Mouse (Mus musculus): ENCODE measurements around the gene Ccdc185.

Gene Ccdc185

DNA sequence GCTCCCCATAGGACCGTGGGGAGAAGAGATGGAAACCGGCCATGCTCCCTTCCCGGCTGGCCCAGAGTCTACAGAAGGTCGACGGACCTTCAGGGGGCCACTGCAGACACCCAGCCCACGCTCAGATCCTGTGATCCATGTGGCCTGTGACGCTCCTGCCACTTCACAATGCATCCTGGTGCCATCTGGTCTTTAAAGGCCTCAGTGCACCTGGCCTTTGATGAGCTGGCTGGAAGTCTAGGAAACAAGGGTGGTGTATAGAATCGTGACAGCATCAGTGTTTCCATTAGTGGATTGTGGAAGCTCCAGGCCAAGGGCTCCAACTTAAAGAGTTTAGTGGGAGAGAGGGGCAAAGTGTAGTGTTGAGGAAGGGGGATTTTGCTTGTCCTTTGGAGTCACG, at the start of gene Ccdc185:
Gene Ccdc185, minus strand, starts transcription at position 101 of the 400 bp plus-strand sequence.
- ChIA-PET CTCF (interaction anchor here in 2 of 4 experiments (0.6 to 1.2 kb wide), 2 partner anchors 140 to 189 kb away, joined by 3 to 6 read pairs; no protein-coding TSS in a partner anchor), POLR2A (interaction anchor here in 1 of 4 experiments (0.6 kb wide), 1 partner anchor 1068 kb away, joined by 6 read pairs; no protein-coding TSS in a partner anchor)

DNA sequence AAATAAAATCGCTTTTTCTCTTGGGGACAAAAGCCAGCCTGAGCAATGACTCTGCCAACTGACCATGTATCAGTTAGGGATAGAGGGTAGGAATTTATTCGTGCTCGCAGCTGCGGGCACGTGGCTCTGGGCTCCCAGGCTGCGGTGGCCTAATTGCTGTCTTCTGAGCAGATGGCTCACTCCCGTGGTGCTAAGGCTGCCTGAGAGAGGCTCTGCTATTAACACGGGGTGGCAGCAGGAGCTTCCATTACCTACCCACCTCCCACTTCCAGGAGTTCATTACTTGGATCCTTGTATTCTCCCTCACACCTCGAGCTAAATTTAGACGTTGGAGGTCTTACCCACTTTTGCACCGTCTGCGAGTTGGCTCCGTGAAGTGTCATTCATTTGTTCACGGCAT, 48.1 kb upstream of the Ccdc185 start:
- CTCF ChIA-PET, result interaction anchor here in 1 of 4 experiments (1.2 kb wide), 1 partner anchor 166 kb away, joined by 3 read pairs; no protein-coding TSS in a partner anchor
- POLR2A ChIA-PET, result no interaction called here

DNA sequence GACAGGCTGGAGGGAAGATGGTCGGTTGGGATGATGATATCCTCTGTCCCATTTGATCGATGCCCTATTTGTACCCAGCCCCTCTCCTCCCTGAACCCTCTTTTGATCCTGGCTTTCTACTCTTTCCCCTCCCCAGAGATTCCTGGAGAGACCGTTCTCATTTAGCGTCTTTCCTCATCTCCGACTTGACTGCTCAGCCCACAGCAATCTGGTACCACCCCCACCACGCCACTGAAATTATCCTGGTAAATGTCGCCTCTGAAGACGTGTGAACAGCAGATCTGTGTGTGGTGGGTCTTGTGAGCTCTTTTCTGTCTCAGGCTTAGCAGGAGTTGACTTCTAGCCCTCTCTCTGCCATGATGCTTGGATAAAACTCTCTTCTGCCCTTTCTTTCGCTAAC, 45.6 kb upstream of the Ccdc185 start:
- POLR2A ChIA-PET, result no interaction called here

DNA sequence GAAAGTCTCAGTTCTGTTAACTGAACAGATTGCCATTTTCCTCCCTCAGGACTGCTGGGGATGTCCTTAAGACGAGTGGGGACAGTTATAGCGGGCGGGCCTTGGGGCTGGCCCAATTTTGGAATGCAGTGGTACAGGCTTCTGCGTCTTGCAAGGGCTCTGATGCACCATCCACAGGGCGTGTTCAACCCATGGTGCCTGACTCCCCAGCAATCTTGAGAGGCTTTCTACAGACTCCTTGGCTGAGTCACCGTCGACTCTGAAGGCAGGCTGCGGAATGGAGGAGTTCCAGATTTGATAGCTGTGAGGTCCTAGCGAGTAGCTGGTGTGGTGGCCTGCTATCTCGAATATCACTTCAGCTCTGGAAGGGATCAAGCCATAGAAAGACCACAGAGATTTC, 45.2 kb upstream of the Ccdc185 start:
- CTCF ChIA-PET, result interaction anchor here in 2 of 4 experiments (1.4 to 2.4 kb wide), 2 partner anchors 58 to 234 kb away, joined by 3 to 7 read pairs; no protein-coding TSS in a partner anchor
- POLR2A ChIA-PET, result no interaction called here

More for the DNA sequence above, 45.6 kb upstream of the Ccdc185 start:
- CTCF ChIA-PET, result interaction anchor here in 1 of 4 experiments (1.4 kb wide), 1 partner anchor 57 kb away, joined by 3 read pairs; no protein-coding TSS in a partner anchor

DNA sequence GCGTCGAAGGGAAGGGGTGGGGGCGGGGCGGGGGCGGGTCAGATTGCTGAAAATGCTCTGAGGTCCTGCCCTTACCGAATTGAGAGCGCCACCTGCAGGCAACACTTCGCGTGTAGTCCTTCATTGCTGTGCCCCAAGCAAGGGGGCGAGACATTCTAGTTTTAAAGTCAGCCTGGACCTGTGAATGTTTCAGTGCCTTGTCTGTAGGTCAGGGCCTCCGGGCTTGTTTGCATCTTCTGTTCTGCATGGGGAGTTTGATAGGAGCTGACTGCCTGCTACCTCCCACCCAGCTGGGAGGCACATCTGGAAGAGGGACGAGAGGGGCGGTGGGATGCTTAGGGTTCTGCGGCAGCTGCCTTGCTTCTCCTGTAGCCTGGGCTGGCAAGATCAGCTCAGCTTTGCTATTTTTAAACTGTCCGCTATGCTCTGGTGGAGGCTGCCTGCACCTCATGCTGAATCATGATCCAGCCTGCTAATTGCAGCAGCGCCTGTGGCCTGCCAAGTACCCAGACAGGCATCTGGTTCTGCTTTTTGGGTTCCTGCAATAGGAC, 43.6 kb upstream of the Ccdc185 start:
- CTCF ChIA-PET, result interaction anchor here in 3 of 4 experiments (0.5 to 2.4 kb wide), 9 partner anchors 13 to 757 kb away, joined by 3 to 8 read pairs (median 5); no protein-coding TSS in a partner anchor
- POLR2A ChIA-PET, result no interaction called here

DNA sequence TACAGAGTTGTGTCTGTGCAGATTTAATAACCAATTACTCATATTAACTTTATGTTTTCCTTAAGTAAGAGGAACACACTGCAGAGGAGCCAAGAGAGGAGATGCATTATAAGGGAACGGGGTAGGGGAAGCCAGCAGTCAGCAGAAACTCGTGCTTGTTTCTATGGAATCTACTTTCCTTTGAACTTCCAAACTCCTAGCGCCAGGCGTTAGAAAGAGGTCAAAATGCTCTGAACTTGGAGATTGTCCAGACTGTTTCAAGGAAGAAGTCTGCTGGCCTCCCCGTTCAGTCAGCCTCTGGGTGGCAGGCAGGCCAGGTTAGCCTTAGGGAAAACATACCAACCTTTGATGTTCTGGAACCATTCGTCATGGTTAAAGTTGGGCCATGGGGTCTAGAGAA, 39.9 kb upstream of the Ccdc185 start:
- ChIA-PET POLR2A (interaction anchor here in 1 of 4 experiments (1.5 kb wide), 1 partner anchor 22 kb away, joined by 3 read pairs; no protein-coding TSS in a partner anchor), CTCF (no interaction called here)

DNA sequence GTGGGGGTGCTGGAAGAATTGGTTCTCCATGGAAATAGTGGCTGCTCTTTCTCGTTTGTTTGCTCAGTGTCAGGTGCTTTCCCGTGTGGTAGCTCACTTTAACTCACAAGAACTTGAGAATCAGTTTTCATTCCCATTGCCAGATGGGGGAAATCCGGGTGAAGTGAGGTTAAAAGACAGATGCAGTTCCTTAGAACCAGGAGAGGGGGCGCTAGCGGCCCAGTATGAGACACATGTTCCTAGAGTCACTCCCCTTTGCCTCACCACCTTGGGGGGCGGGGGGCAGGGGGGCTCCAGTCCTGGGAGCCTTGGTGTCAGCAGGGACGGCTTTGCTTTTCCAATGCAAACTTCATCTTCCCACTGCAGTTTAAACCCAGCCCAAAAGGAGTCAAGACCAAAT, 38.0 kb upstream of the Ccdc185 start:
- CTCF ChIA-PET, result interaction anchor here in 2 of 4 experiments (0.7 to 1.8 kb wide), 2 partner anchors 173 to 1237 kb away, joined by 3 to 4 read pairs; no protein-coding TSS in a partner anchor

DNA sequence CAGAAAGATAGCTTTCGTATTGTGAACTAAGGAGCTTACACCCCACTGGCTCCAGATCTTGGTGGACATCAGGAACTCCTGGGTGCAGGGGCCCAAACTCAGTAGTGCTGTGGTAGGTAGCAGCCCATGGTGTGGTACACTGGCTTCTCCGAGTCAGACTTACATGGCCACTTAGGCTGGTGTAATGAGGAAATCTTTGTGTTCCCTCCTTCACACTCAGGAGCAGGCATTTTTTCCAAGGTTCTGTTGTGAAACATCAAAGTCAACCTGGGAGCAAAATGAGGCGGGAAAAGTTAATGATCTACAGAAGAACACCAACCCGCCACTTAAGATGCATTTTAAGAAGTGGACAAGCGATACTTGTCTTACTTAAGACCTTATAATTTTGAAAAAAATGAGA, 36.5 kb upstream of the Ccdc185 start:
- CTCF ChIA-PET, result no interaction called here
- POLR2A ChIA-PET, result no interaction called here

More for the DNA sequence above, 38.0 kb upstream of the Ccdc185 start:
- POLR2A ChIA-PET, result interaction anchor here in 1 of 4 experiments (0.6 kb wide), 1 partner anchor 278 kb away, joined by 4 read pairs; no protein-coding TSS in a partner anchor

DNA sequence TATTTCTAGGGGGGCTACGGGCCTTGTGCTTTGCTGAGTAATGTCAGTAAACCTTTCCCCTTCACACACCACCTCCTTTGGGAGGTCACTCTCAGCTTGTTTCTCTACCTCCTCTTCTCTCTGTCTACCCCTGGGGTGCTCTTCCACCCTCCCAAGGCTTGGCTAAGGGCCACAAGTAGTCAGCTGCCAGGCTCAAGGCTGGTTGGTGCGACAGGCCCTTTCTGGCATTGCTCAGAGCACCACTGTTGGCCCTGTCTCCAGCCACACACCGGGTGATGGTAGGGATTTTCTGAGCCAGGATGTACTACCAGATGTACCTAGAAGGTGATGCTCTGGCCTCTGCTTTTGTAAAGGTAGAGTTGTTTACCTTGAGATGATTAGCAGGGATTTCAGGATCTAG, 35.8 kb upstream of the Ccdc185 start:
- CTCF ChIA-PET, result no interaction called here
- POLR2A ChIA-PET, result no interaction called here

DNA sequence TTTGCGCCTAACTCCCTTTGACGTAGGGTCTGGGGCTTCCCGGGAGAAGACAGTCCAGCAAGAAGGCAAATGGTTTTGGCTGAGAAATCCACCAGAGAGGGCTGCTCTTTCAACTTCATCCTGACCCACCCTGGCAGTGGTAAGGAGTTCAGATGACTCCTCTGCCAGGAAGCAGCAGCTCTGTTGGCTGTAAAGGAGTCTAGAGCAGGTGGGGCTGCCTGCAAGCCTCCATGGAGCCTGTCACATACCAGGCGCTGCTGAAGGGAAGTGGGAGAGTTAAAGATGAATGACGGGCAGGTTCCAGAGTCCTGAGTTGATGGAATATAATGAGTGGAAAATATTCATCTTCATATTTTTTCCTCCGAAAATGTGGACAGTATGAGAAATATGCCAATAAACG, 34.8 kb upstream of the Ccdc185 start:
- CTCF ChIA-PET, result no interaction called here

DNA sequence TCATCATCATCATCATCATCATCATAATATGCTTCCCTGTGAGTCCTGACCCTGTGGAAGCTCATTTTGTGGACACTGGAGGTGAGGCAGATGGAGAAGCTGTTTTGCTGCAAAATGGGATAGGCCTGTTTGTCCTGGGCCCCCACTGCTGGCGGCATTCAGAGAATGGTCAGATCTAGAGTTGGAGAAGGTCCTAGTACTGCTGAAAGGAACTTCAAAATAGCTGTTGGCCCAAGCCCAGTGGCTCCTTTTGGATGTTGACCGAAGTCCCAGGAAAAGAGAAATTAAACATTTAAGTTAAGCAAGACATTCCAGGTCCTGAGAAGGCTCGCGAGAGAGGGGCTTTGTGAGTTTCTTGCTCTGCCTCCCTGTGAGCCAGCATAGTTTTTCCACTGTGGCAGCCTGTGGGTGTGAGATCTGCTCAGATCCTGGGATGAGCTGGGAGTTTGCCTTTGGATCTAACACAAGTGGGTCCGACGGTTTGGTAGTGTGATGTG, 30.1 kb upstream of the Ccdc185 start:
- POLR2A ChIA-PET, result interaction anchor here in 1 of 4 experiments (1.5 kb wide), 1 partner anchor 15 kb away, joined by 5 read pairs; the partner anchor contains the start of gene Susd4
- CTCF ChIA-PET, result interaction anchor here in 1 of 4 experiments (1.4 kb wide), 1 partner anchor 13 kb away, joined by 5 read pairs; no protein-coding TSS in a partner anchor

More for the DNA sequence above, 34.8 kb upstream of the Ccdc185 start:
- POLR2A ChIA-PET, result no interaction called here

DNA sequence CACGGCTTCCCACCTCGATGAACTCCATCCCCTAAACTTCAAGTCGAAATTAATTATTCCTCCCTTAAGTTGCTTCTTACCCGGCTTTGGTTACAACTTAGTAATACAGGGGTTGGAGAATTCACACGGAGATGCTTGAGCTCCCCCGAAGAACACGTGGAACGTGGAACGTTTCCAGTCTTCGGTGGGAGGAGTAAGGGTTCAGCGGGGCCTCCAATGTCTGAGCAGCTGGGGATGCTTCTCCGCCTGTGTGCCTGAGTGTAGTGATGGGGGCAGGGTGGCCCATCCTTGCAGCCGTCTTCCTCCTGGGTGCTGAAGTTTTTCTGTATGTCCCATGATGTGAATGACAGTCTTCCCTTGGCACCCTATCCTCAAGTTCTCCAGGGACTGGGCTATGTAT, 29.2 kb upstream of the Ccdc185 start:
- POLR2A ChIA-PET, result interaction anchor here in 2 of 4 experiments (0.6 to 1.6 kb wide), 2 partner anchors 14 to 193 kb away, joined by 3 to 5 read pairs; partner anchors contain the start of gene Susd4 (in 1 of the 2)
- CTCF ChIA-PET, result interaction anchor here in 2 of 4 experiments (0.6 to 0.7 kb wide), 2 partner anchors 18 to 588 kb away, joined by 3 to 7 read pairs; no protein-coding TSS in a partner anchor

DNA sequence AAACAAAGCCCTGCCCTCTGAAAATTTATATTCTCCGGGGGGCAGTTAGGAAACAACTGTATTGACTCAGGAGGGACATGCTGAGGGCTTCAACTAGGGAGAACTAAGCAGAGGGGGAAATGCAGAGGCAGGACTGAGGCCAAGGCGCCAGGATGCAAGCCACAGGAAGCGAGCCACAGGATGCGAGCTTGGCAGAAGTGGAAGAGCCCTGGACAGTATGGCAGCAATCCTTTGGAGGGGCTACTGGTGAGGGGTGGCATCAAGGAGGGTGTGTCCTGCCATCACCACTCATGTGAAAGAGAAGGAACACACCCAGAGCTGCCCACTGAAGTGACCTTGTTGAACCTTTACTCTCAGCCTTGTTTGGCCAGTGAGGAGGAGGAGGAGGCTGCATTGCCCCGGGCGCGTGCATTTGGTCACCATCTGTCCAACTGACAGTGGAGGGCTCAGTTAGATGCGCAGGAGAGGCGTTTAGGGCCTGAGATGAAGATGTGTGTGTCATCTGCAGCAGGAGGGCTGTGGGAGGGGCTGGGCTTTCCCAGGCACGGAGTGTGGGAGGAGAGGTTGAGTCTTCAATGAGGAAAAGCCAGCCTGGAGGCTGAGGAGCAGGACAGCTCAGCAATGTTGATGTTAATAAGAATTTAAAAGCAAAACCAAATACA, 27.9 kb upstream of the Ccdc185 start:
- CTCF ChIA-PET, result no interaction called here
- POLR2A ChIA-PET, result interaction anchor here in 1 of 4 experiments (1.6 kb wide), 1 partner anchor 13 kb away, joined by 5 read pairs; the partner anchor contains the start of gene Susd4

DNA sequence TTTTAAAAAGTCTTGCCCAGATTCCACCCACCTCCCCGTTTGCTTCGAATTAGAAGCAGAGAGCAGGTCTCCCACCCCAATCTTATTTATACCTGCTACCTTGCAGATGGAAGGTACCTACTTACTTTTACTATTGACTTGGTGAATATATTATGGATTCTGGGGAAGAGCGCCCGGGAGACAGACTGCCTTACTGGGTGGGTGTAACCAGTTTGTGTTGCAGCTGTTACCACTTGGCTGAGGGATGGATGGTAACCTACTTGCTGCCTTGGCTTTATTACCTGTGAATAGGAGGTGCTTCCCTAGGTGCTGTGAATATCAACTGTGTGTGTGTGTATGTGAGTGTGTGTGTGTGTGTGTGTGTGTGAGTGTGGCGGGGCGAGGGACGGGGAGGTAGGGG, 26.6 kb upstream of the Ccdc185 start:
- POLR2A ChIA-PET, result no interaction called here
- CTCF ChIA-PET, result interaction anchor here in 1 of 4 experiments (0.6 kb wide), 1 partner anchor 188 kb away, joined by 4 read pairs; no protein-coding TSS in a partner anchor

DNA sequence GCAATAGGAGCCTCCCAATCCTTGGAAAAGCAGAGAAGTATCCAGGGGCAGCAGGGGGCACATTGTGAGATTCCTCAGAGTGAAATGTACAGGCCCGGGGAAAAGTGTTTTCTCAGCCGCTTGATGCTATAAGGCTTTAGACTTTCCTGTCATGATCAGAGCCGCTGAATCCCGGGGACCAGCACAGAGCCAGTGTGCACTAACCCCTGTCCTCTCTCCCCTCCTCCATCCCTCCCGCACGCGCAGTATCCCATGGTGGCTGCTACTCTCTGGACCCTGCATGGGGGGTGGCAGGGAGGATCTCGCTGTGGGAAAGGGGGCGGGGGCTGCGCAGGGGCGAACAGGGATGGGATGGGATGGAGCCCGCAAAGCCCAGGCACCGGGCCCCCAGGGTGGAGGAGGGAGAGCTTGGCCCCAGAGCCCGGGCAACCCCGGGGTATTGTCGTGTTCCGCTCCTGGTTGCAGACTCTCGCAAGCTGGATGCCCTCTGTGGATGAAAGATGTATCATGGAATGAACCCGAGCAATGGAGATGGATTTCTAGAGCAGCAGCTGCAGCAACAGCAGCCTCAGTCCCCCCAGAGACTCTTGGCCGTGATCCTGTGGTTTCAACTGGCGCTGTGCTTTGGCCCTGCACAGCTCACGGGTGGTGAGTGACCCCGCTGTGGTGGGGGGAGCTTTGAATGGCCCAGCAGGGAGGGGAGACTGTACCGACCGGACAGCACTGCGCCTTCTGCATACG, 15.7 kb upstream of the Ccdc185 start:
- ChIA-PET POLR2A (interaction anchor here in 2 of 4 experiments (0.9 to 2.3 kb wide), 6 partner anchors 13 to 200 kb away, joined by 3 to 7 read pairs (median 4); no protein-coding TSS in a partner anchor), CTCF (interaction anchor here in 2 of 4 experiments (0.7 to 2.0 kb wide), 4 partner anchors 17 to 199 kb away, joined by 3 to 4 read pairs (median 3); no protein-coding TSS in a partner anchor)

DNA sequence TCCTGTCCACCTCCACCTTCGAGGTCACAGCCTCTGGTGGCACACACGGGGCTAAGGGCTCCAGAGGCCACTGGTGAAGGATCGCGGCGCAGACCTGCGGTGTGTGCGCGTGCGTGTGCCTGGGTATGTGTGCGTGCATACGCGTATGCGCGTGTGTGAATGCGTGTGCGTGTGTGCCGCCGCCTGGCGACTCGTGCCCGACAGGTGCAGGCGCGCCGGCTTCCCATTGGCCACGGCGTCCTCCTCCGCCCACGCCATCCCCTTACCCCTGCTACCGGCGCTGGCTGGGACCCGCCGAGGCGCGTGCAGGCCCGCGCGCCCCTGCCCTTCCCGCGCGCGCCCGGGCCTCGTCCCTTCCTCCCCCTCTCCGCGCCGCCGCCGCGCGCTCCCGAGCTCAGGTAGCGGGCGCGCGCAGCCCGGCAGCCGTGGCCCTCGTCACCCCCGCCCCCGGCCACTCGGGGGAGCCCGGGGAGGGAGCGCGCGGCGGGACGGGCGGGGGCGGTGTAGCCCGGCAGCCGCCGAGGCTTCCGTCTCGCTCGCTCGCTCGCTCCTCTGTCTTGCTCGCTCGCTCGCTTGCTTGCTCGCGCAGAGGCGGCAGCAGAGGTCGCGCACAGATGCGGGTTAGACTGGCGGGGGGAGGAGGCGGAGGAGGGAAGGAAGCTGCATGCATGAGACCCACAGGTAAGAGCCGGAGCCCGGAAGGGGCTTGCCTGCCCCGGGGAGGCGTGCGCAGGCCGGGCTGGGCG, 14.9 kb upstream of the Ccdc185 start, which contains the start of gene Susd4:
Gene Susd4, plus strand, starts transcription at position 145 of the 746 bp plus-strand sequence.
- CTCF ChIA-PET, result interaction anchor here in 2 of 4 experiments (0.7 to 2.0 kb wide), 4 partner anchors 17 to 199 kb away, joined by 3 to 4 read pairs (median 3); no protein-coding TSS in a partner anchor
- POLR2A ChIA-PET, result interaction anchor here in 2 of 4 experiments (0.9 to 2.3 kb wide), 7 partner anchors 14 to 201 kb away, joined by 3 to 7 read pairs (median 5); no protein-coding TSS in a partner anchor

DNA sequence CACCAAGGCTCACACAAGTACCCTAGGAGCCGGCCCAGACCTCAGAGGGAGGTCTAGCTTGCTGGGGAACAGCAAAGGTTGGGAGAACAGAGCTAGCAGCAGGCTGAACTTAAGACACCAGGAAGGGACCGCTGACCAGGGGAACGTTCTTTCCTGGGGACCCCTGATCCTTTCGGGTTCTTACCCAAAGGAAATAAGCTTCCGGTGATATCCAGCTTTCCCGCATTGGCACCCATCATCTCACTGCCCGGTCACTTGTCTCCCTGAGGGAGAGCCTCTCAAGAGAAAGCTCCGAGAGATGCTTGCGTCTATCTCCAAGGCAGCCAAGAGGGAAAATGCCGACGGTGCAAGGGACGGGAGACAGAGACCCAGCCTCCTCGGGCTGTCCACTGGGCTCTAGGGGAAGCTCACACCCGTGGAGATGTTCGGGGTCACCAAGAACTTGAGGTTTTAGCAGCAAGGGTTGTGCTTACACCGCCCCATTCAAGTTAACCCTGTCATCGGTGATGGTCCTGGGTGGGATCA, 14.3 kb upstream of the Ccdc185 start:
- POLR2A ChIA-PET, result interaction anchor here in 2 of 4 experiments (1.2 to 2.3 kb wide), 5 partner anchors 12 to 197 kb away, joined by 3 to 7 read pairs (median 5); no protein-coding TSS in a partner anchor
- CTCF ChIA-PET, result interaction anchor here in 2 of 4 experiments (0.6 to 2.0 kb wide), 2 partner anchors 16 to 639 kb away, joined by 3 to 4 read pairs; no protein-coding TSS in a partner anchor
